ENCODE assay signal across 8 mouse cellular contexts in genomic region chr13:12394609-12395505, GRCm38 (mm10). TPM values are rescaled to one million over a fixed set of nuclear protein-coding genes. Genes with fewer than 3 reads are reported as not detected.
DNase-seq lines count a peak whose midpoint lies in the region; ATAC-seq lines count a peak whose summit lies in the region.

Gene Heatr1 (plus strand): TSS chr13:12395027.

- H3K4me2 ChIP-seq in intestine, embryonic 14.5 days (ENCODE audit: low read length), result peak within 1 kb of the TSS; percentile 86

- H3K9ac ChIP-seq in intestine, embryonic 14.5 days (ENCODE audit: low read length), result peak within 1 kb of the TSS; percentile 66

- peaks cover 7% of the 10 kb centered on the region for H3K4me1 ChIP-seq in intestine, embryonic 14.5 days (replicated peaks; ENCODE audit: control insufficient read depth, insufficient read depth, low read length)

- peaks cover 26% of the 10 kb centered on the region for H3K36me3 ChIP-seq in intestine, embryonic 14.5 days (ENCODE audit: control insufficient read depth, insufficient read depth, low read length)

- DNase-seq in adrenal gland, adult 18-20 months (ENCODE audit: low spot score in 2 of 2), result peak; percentile 84 to 93
- peak; percentile 99 for DNase-seq in embryo, embryonic 11 days
- peak; percentile 94 for DNase-seq in gastrocnemius, postnatal 25 days
- DNase-seq in intestine, embryonic 14.5 days (ENCODE audit: low spot score), result peak; percentile 96
- DNase-seq in left cerebral cortex, postnatal 14 days (ENCODE audit: low spot score in 2 of 2), result peak; percentile 96 to 97
- peak; percentile 99 for DNase-seq in mesoderm, embryonic 11.5 days (ENCODE audit: low read depth, low spot score)
- peak; percentile 90 to 94 for DNase-seq in right cerebral cortex, postnatal 36 days (ENCODE audit: low spot score in 2 of 2)
- DNase-seq in yolk sac, embryonic 10.5 days (ENCODE audit: low spot score), result peak; percentile 98

- 0 out of 2 replicates have a peak, but pooled peaks cover 4% of the 10 kb centered on the region for H3K27me3 ChIP-seq in intestine, embryonic 14.5 days (replicated peaks; ENCODE audit: control insufficient read depth, insufficient read depth, low read length)

- peak; percentile 98 for ATAC-seq in intestine, embryonic 14.5 days (replicated peaks; ENCODE audit: low FRiP score, low TSS enrichment, low read depth)

- under 1% methylated on average over 43 of the region's 43 CpGs for WGBS in intestine, embryonic 14.5 days

- intact Hi-C loops in left cerebral cortex, postnatal 14 days (cut with DNase I), result loop anchor here (2.0 kb wide), 1 partner anchor 184 kb away; no protein-coding TSS in a partner anchor

- H3K4me3 ChIP-seq in intestine, embryonic 14.5 days (ENCODE audit: low read depth, low read length), result peak within 1 kb of the TSS; percentile 91

- H3K27ac ChIP-seq in intestine, embryonic 14.5 days (ENCODE audit: low read depth), result peak within 1 kb of the TSS; percentile 51; the same call in 1 of the 2 replicates

- H3K9me3 ChIP-seq in intestine, embryonic 14.5 days (ENCODE audit: control insufficient read depth, low read length), result no peaks in the 10 kb centered on the region

RNA-seq across cellular contexts. Expression of gene Heatr1, which starts in this region (rescaled TPM):
- 10 to 100 TPM; 43.2 to 49.9 TPM for total RNA-seq in adrenal gland, adult 18-20 months (2021)
- 10 to 100 TPM; 10.1 to 16.4 TPM for total RNA-seq in gastrocnemius, postnatal 25 days (2021)
- polyA plus RNA-seq in intestine, embryonic 14.5 days (2014; fragmentation: Nextera tagmentation; extraction: Ambion mirVana), result 31.1 and 34.6 TPM in 2 replicates
- 10 to 100 TPM; 20.4 to 26.4 TPM for total RNA-seq in left cerebral cortex, postnatal 14 days (2021)

Comparison
In these comparisons a context has a peak if more than half of its experiments do, and no peak if none do; other contexts are left out.
1. Peak in every context shown above with its lines: DNase-seq, ATAC-seq, H3K4me3 ChIP-seq and H3K27ac ChIP-seq.